Mouse (Mus musculus): ENCODE results near the gene Cd300ld2. TPM values are rescaled to one million over a fixed set of nuclear protein-coding genes. Genes with fewer than 3 reads are reported as not detected.
"Not testable (repeated sequence)": the region's sequence is repeated elsewhere in the genome, so short reads cannot be mapped to it uniquely, and the experiment has no call there.

Gene Cd300ld2
- 0.18 and 0.32 TPM in 2 replicates for polyA plus RNA-seq (2012; rRNA removed)

- H3K4me3 ChIP-seq (replicated peaks; ENCODE audit: extremely low read depth, low read depth, low read length); DNase-seq: not testable (repeated sequence)
- no CpG with 5 or more reads among the region's 7 CpGs for WGBS
Measured at GRCm38 (mm10) chr11:115016093-115016492, at the start of gene Cd300ld2. Cd300ld2 (minus strand) TSS chr11:115016193.

GRCm38 (mm10) chr11:115062077-115062476 is 46.1 kb upstream of the Cd300ld2 start, which contains the start of gene Cd300e:
Cd300e (minus strand) TSS chr11:115062177.
- TF ChIP-seq CTCF (IDR thresholded peaks at IDR 0.05; ENCODE audit: insufficient read depth, low read length) = no peak
- no peak for DNase-seq
- Histone ChIP-seq H3K4me3 (replicated peaks; ENCODE audit: extremely low read depth, low read depth, low read length) (no peak within 1 kb of the TSS), H3K4me1 (ENCODE audit: control insufficient read depth, insufficient read depth, low read length) (no peaks in the 10 kb centered on the region)
- WGBS = 24% methylated on average over 5 of the region's 5 CpGs

More at GRCm38 (mm10) chr11:115016093-115016492, at the start of gene Cd300ld2:
- H3K4me1 ChIP-seq (ENCODE audit: control insufficient read depth, insufficient read depth, low read length) = not testable (repeated sequence)

GRCm38 (mm10) chr11:115059797-115060196 is 43.8 kb upstream of the Cd300ld2 start:
- no peak for DNase-seq
- TF ChIP-seq POLR2A (IDR thresholded peaks at IDR 0.05; ENCODE audit: borderline replicate concordance, extremely low read depth, low read depth, low read length) = no peak
- no peak for TF ChIP-seq CTCF (IDR thresholded peaks at IDR 0.05; ENCODE audit: insufficient read depth, low read length)
- no peaks in the 10 kb centered on the region for H3K4me1 ChIP-seq (ENCODE audit: control insufficient read depth, insufficient read depth, low read length)
- H3K4me3 ChIP-seq (replicated peaks; ENCODE audit: extremely low read depth, low read depth, low read length) = no peak overlapping the region
- WGBS = 65% methylated on average over 2 of the region's 2 CpGs

GRCm38 (mm10) chr11:115058701-115059100 is 42.7 kb upstream of the Cd300ld2 start:
- DNase-seq = no peak
- no peak overlapping the region for H3K4me3 ChIP-seq (replicated peaks; ENCODE audit: extremely low read depth, low read depth, low read length)
- TF ChIP-seq POLR2A (IDR thresholded peaks at IDR 0.05; ENCODE audit: borderline replicate concordance, extremely low read depth, low read depth, low read length) (no peak), CTCF (IDR thresholded peaks at IDR 0.05; ENCODE audit: insufficient read depth, low read length) (no peak)
- no peaks in the 10 kb centered on the region for H3K4me1 ChIP-seq (ENCODE audit: control insufficient read depth, insufficient read depth, low read length)
- WGBS = 72% methylated on average over 4 of the region's 4 CpGs

- no peaks in the 10 kb centered on the region for H3K4me1 ChIP-seq (ENCODE audit: control insufficient read depth, insufficient read depth, low read length)
- TF ChIP-seq POLR2A (IDR thresholded peaks at IDR 0.05; ENCODE audit: borderline replicate concordance, extremely low read depth, low read depth, low read length) (no peak), CTCF (IDR thresholded peaks at IDR 0.05; ENCODE audit: insufficient read depth, low read length) (no peak)
- H3K4me3 ChIP-seq (replicated peaks; ENCODE audit: extremely low read depth, low read depth, low read length) = no peak overlapping the region
- DNase-seq = no peak
Measured at GRCm38 (mm10) chr11:115054537-115054936, 38.5 kb upstream of the Cd300ld2 start.

GRCm38 (mm10) chr11:115052991-115053390 is 37.0 kb upstream of the Cd300ld2 start:
- Histone ChIP-seq H3K4me3 (replicated peaks; ENCODE audit: extremely low read depth, low read depth, low read length) (no peak overlapping the region), H3K4me1 (ENCODE audit: control insufficient read depth, insufficient read depth, low read length) (no peaks in the 10 kb centered on the region)
- no peak for TF ChIP-seq POLR2A (IDR thresholded peaks at IDR 0.05; ENCODE audit: borderline replicate concordance, extremely low read depth, low read depth, low read length)
- no peak for TF ChIP-seq CTCF (IDR thresholded peaks at IDR 0.05; ENCODE audit: insufficient read depth, low read length)
- DNase-seq = no peak
- 80% methylated on average over 1 of the region's 1 CpGs for WGBS

GRCm38 (mm10) chr11:115052206-115052605 is 36.2 kb upstream of the Cd300ld2 start:
- Histone ChIP-seq H3K4me3 (replicated peaks; ENCODE audit: extremely low read depth, low read depth, low read length) (no peak overlapping the region), H3K4me1 (ENCODE audit: control insufficient read depth, insufficient read depth, low read length) (no peaks in the 10 kb centered on the region)
- TF ChIP-seq POLR2A (IDR thresholded peaks at IDR 0.05; ENCODE audit: borderline replicate concordance, extremely low read depth, low read depth, low read length) = no peak
- no peak for DNase-seq
- 4% methylated on average over 9 of the region's 9 CpGs for WGBS

- H3K4me3 ChIP-seq (replicated peaks; ENCODE audit: extremely low read depth, low read depth, low read length) = no peak overlapping the region
- no peak for DNase-seq
- H3K4me1 ChIP-seq (ENCODE audit: control insufficient read depth, insufficient read depth, low read length) = no peaks in the 10 kb centered on the region
- TF ChIP-seq POLR2A (IDR thresholded peaks at IDR 0.05; ENCODE audit: borderline replicate concordance, extremely low read depth, low read depth, low read length) (no peak), CTCF (IDR thresholded peaks at IDR 0.05; ENCODE audit: insufficient read depth, low read length) (no peak)
- 33% methylated on average over 3 of the region's 3 CpGs for WGBS
Measured at GRCm38 (mm10) chr11:115049282-115049895, 33.4 kb upstream of the Cd300ld2 start.

GRCm38 (mm10) chr11:115048259-115048658 is 32.3 kb upstream of the Cd300ld2 start, which contains the start of gene Cd300ld3:
Cd300ld3 (minus strand) TSS chr11:115048409.
- H3K4me3 ChIP-seq (replicated peaks; ENCODE audit: extremely low read depth, low read depth, low read length) = no peak within 1 kb of the TSS
- 48% methylated on average over 2 of the region's 2 CpGs for WGBS
- TF ChIP-seq POLR2A (IDR thresholded peaks at IDR 0.05; ENCODE audit: borderline replicate concordance, extremely low read depth, low read depth, low read length) (no peak), CTCF (IDR thresholded peaks at IDR 0.05; ENCODE audit: insufficient read depth, low read length) (no peak)
- DNase-seq = no peak
- no peaks in the 10 kb centered on the region for H3K4me1 ChIP-seq (ENCODE audit: control insufficient read depth, insufficient read depth, low read length)

- DNase-seq; H3K4me3 ChIP-seq (replicated peaks; ENCODE audit: extremely low read depth, low read depth, low read length); H3K4me1 ChIP-seq (ENCODE audit: control insufficient read depth, insufficient read depth, low read length): not testable (repeated sequence)
- no CpG with 5 or more reads among the region's 6 CpGs for WGBS
Measured at GRCm38 (mm10) chr11:115037669-115038068, 21.7 kb upstream of the Cd300ld2 start, which contains the start of gene Cd300ld5. Cd300ld5 (minus strand) TSS chr11:115037769.

- DNase-seq; H3K4me1 ChIP-seq (ENCODE audit: control insufficient read depth, insufficient read depth, low read length); H3K4me3 ChIP-seq (replicated peaks; ENCODE audit: extremely low read depth, low read depth, low read length): not testable (repeated sequence)
- no CpG with 5 or more reads among the region's 6 CpGs for WGBS
Measured at GRCm38 (mm10) chr11:115026912-115027311, 10.9 kb upstream of the Cd300ld2 start, which contains the start of gene Cd300ld4. Cd300ld4 (minus strand) TSS chr11:115027012.
